Mouse (Mus musculus) erythroblast, embryonic 14.5 days (primary cell): ENCODE results near the gene 4930402H24Rik. TPM values are rescaled to one million over a fixed set of nuclear protein-coding genes. Genes with fewer than 3 reads are reported as not detected.

Experiments
- H3K27me3 ChIP-seq: 2 replicates; pipeline ENCODE4 v1.6.1; 2012; ENCODE audit warnings: inconsistent platforms; ENCODE audit not compliant: control insufficient read depth
- H3K36me3 ChIP-seq: 2 replicates; pipeline ENCODE4 v1.6.1; 2012; ENCODE audit warnings: mild to moderate bottlenecking, inconsistent platforms; ENCODE audit not compliant: control insufficient read depth
- H3K4me1 ChIP-seq: 2 replicates; pipeline ENCODE4 v1.6.1; 2012; ENCODE audit warnings: inconsistent platforms; ENCODE audit not compliant: control insufficient read depth
- H3K4me3 ChIP-seq: replicated peaks from 2 replicates; pipeline ENCODE3; 2012; ENCODE audit warnings: moderate library complexity, mild to moderate bottlenecking, inconsistent platforms
- H3K9me3 ChIP-seq: 2 replicates; pipeline ENCODE4 v1.6.1; 2012; ENCODE audit warnings: low read length, inconsistent platforms, mixed read lengths; ENCODE audit not compliant: control insufficient read depth
- GATA1 ChIP-seq: IDR thresholded peaks from 2 replicates; pipeline ENCODE4 v1.6.1; 2012; ENCODE audit warnings: low read length, inconsistent platforms, mixed read lengths
- TAL1 ChIP-seq: IDR thresholded peaks from 3 replicates; pipeline ENCODE4 v1.6.1; 2012; ENCODE audit warnings: low read length, inconsistent platforms, mixed read lengths
- polyA plus RNA-seq: library from polyadenylated mRNA; stranded (reverse); fragments of >175 nt; gene quantifications from 2 replicates; pipeline ENCODE4 v1.2.3, GENCODE M21; 2012

Gene 4930402H24Rik
- polyA plus RNA-seq, 1 experiment, result 0.11 TPM

GRCm38 (mm10) chr2:130917686-130918085, 11.5 kb upstream of the 4930402H24Rik start:
- Histone ChIP-seq H3K4me1 (no peaks in the 10 kb centered on the region), H3K4me3 (no peak overlapping the region), H3K36me3 (no peaks in the 10 kb centered on the region; the same call in none of the 2 replicates), H3K27me3 (no peaks in the 10 kb centered on the region), H3K9me3 (no peaks in the 10 kb centered on the region)
- no peak for TF ChIP-seq TAL1
- TF ChIP-seq GATA1, result no peak

- TF ChIP-seq TAL1, result no peak
- TF ChIP-seq GATA1, result no peak
- Histone ChIP-seq H3K27me3 (no peaks in the 10 kb centered on the region), H3K36me3 (no peaks in the 10 kb centered on the region; the same call in none of the 2 replicates), H3K9me3 (no peaks in the 10 kb centered on the region), H3K4me1 (no peaks in the 10 kb centered on the region), H3K4me3 (no peak overlapping the region)
These were observed 10.4 kb upstream of the 4930402H24Rik start for GRCm38 (mm10) chr2:130916521-130917147.

DNA sequence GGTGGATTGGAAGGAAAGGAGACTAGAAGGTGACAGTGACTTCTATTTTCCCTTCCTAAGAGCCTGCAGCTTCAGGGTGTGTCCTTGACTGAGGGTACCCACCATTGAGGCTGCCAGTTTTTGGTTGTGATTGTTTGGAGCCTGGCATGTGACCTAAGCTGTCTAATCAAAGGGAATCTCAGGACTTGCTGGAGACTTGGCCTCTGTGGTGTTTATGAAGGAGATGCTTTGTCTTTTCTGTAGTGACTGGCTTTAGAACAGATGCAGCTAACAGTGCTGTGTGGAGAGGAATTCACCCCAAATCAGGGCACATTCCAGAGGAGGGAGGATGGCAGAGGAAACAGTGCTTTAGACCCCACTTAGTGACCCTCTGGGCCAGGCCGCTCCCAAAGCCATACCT, 8.7 kb upstream of the 4930402H24Rik start:
- peaks cover 3% of the 10 kb centered on the region for H3K36me3 ChIP-seq
- H3K27me3 ChIP-seq, result no peaks in the 10 kb centered on the region
- H3K9me3 ChIP-seq, result no peaks in the 10 kb centered on the region
- no peaks in the 10 kb centered on the region; the same call in 1 of the 2 replicates for H3K4me1 ChIP-seq
- no peak overlapping the region for H3K4me3 ChIP-seq
- no peak for TF ChIP-seq TAL1
- no peak for TF ChIP-seq GATA1

- Histone ChIP-seq H3K27me3 (no peaks in the 10 kb centered on the region), H3K4me3 (no peak overlapping the region), H3K4me1 (peaks cover 21% of the 10 kb centered on the region), H3K9me3 (no peaks in the 10 kb centered on the region), H3K36me3 (peaks cover 3% of the 10 kb centered on the region)
- TF ChIP-seq TAL1 (no peak), GATA1 (no peak)
These were observed 5.5 kb upstream of the 4930402H24Rik start for GRCm38 (mm10) chr2:130911691-130912090.

DNA sequence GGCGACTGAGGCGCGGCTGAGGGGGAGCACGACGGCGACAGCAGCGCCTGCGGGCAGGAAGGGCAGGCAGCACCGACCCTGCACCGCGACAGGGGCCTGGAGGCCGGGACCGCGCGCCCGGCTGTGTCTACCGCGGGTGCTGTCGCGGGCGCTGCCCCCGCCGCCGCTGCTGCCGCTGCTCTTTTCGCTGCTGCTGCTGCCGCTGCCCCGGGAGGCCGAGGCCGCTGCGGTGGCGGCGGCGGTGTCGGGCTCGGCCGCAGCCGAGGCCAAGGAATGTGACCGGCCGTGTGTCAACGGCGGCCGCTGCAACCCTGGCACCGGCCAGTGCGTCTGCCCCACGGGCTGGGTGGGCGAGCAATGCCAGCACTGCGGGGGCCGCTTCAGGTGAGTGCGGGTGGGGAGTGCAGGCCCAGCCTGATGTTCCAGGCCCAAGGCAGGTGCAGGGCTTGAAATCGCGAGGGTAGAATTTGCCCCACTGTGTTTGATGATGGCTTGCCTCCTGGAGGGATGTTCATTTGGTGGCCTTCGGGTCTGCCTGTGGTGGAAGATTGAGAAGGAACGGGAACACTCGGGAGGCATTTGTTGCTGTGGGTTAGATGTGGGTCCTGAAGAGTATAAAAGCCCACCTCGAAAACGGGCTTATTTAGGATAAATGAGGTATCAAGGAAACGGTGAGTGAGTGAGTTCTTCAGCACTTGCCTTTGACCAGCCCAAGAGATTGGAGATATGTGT, 544 bp upstream of the 4930402H24Rik start:
- Histone ChIP-seq H3K9me3 (no peaks in the 10 kb centered on the region), H3K4me3 (peak overlapping the region; percentile 94), H3K36me3 (peaks cover 3% of the 10 kb centered on the region), H3K4me1 (peaks cover 30% of the 10 kb centered on the region), H3K27me3 (no peaks in the 10 kb centered on the region)
- TF ChIP-seq GATA1 (no peak), TAL1 (no peak)

GRCm38 (mm10) chr2:130898783-130899182, 7.4 kb downstream of the 4930402H24Rik start:
- Histone ChIP-seq H3K27me3 (no peaks in the 10 kb centered on the region), H3K4me3 (no peak overlapping the region), H3K4me1 (no peaks in the 10 kb centered on the region), H3K36me3 (peaks cover 2% of the 10 kb centered on the region; the same call in 1 of the 2 replicates), H3K9me3 (no peaks in the 10 kb centered on the region)
- TF ChIP-seq GATA1 (no peak), TAL1 (no peak)

- Histone ChIP-seq H3K4me1 (no peaks in the 10 kb centered on the region), H3K4me3 (no peak overlapping the region), H3K9me3 (no peaks in the 10 kb centered on the region), H3K27me3 (no peaks in the 10 kb centered on the region), H3K36me3 (peaks cover 2% of the 10 kb centered on the region; the same call in 1 of the 2 replicates)
- TF ChIP-seq TAL1, result no peak
- no peak for TF ChIP-seq GATA1
These were observed 8.3 kb downstream of the 4930402H24Rik start for GRCm38 (mm10) chr2:130897856-130898255.

- no peaks in the 10 kb centered on the region for H3K9me3 ChIP-seq
- no peaks in the 10 kb centered on the region for H3K27me3 ChIP-seq
- H3K4me1 ChIP-seq, result no peaks in the 10 kb centered on the region
- H3K36me3 ChIP-seq, result peaks cover 2% of the 10 kb centered on the region; the same call in 1 of the 2 replicates
- no peak overlapping the region for H3K4me3 ChIP-seq
- TF ChIP-seq GATA1 (no peak), TAL1 (no peak)
These were observed 9.3 kb downstream of the 4930402H24Rik start for GRCm38 (mm10) chr2:130896944-130897343.

- peaks cover 2% of the 10 kb centered on the region; the same call in 1 of the 2 replicates for H3K36me3 ChIP-seq
- no peak overlapping the region for H3K4me3 ChIP-seq
- no peaks in the 10 kb centered on the region for H3K27me3 ChIP-seq
- H3K4me1 ChIP-seq, result no peaks in the 10 kb centered on the region
- H3K9me3 ChIP-seq, result peaks cover 3% of the 10 kb centered on the region
- TF ChIP-seq TAL1, result no peak
- no peak for TF ChIP-seq GATA1
These were observed 18.8 kb downstream of the 4930402H24Rik start for GRCm38 (mm10) chr2:130887456-130887855.
